Mouse (Mus musculus): ENCODE data around the gene Rab11fip2.

Rab11fip2 gene

DNA sequence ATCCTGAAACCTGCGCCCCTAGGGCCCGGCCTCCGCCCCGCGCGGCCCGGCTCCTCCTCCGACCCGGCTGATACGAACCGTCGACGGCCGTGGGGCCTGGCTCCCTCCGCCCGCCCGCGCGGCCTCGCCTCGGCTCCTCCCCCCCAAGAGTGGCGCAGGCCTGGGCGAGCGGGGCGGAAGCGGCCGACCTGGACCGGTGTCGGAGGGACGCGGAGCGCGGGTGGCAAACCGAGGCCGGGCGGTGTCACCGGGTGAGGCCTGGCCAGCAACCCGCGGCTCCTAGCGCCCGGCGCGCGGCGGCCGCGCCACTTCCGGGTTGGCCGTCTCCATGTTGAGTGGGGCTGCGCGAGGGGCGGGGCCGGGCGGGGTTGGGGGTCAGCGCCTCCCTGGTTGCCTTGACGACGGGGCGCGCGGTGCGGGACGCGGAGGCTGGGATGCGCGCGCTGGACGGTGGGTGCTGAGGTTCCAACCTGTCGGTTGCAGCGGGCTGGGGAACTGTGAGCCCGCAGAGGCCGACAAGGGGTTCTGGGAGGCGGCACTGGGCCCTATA lies at the start of gene Rab11fip2:
Gene Rab11fip2 (minus strand): TSS at position 333 of the 550 bp plus-strand sequence.
- DNase-seq, result peak; percentile 87

DNA sequence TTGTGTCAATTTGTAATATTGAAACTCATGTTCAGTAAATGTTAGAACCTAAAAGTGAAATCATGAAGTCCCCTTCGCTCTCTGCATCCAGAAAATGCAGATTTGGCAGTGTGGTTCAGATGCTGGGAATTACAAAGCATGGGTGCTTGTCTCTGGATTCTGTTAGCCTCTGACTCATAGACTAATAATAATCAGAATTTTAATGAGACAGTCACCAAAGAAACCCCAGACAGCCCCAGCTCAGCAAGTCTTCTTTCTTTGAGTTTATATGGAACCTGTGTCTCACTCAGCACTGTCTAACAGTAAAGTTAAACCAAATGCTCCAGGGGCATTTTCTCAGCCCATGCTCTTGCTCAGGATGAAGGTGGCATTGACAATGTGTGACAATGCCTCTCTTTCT lies 38.1 kb upstream of the Rab11fip2 start:
- DNase-seq, result no peak

DNA sequence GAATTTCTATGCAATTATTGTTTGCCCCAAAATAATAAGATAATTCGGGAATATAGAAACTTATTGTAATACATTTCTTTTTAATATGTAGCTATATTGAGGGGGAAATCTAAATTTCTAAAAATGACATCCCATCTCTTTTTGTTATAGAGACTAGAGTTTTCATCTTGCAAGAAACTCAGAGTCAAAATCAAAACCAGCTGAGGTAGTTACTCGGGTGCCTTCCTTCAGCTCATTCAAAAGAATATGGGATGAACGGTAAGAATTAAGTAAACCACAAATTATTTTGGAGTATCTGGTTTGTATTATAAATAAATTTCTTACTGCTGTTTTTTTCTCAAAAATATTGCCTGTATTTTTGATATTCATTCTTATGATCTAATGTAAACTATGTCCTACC lies 11.5 kb upstream of the Rab11fip2 start:
- no peak for DNase-seq

DNA sequence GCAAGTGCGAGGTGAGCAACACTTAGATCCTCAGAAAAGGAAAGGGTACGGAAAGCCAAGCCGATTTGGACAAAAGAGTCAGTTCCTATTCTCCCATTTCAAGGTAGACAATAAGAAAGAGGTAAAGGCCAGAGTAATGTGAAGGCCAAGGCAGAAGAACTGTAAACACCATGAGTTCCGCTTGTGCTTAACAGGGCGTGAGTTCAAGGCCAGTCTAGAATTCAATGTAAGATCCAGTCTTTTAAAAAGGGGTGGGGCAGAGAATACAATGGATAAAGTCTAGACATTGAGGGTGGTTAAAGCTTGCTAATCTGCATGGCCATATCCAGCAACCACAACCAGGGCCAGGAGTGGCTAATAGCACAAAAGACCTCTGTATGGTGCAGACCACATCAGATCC lies 6.3 kb upstream of the Rab11fip2 start:
- no peak for DNase-seq

DNA sequence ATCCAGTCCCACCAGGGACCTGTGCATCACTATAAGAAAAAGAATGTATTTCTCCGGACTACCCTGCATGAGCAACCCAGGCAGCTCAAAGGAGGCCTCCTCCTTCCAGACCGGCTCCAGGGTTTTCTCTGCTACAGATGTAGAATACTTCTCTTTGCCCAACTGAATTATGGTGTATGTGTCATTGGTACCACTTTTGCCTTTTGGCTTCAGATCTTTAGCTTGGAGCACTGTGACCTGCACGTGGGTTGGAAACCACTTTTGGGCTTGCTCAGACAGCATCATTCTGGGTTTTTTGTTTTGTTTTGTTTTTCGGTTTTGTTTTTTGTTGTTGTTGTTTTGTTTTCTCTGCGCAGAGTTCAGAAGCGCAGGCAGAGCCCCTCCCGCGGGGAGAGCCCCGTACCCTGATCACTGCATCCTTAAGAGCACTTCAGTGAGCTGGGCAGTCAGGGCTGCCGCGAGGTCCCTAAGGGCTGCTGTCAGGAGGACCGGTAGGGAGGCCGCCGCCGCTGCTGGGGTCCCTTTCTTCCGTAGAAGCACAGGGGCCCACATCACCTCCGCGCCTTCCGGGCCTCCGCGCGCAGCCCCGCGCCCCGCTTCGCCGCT lies 635 bp downstream of the Rab11fip2 start:
- no peak for DNase-seq

DNA sequence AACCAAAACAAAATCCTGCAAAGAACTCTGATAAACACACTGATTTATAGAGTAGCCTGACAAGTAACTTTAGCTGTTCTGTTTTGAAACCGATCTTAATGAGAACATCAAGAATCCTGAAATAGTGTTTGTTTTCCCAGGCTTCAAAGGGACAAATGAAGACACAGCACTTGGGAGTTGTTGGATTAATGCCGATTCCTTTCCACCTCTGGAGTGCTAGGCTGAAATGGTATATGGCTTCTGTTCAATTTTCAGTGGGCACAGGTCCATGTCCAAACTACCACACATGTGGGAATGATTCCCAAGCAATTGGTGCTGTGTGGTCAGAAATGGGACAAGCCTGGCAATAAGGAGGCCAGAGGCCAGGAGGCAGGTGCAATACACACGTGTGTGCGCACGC lies 3.7 kb downstream of the Rab11fip2 start:
- DNase-seq, result no peak

DNA sequence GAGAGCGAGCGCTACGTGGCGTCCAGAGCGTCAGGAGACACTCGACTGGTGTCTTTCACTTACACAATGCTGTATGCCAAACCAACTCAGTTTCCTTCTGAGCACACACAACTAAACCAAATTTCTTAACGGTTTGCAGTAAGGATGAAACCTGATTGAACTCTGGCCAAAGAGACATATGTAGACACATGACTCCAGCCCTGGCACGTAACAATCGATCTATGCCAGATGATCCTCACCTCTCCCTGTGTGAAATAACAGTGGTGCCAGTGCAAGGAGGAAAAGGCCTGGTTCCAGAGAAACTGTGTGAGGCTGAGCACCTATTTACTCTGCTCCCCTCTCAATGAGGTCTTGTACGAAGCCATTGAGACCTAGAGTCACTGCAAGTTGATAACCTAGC lies 11.4 kb downstream of the Rab11fip2 start:
- no peak for DNase-seq

DNA sequence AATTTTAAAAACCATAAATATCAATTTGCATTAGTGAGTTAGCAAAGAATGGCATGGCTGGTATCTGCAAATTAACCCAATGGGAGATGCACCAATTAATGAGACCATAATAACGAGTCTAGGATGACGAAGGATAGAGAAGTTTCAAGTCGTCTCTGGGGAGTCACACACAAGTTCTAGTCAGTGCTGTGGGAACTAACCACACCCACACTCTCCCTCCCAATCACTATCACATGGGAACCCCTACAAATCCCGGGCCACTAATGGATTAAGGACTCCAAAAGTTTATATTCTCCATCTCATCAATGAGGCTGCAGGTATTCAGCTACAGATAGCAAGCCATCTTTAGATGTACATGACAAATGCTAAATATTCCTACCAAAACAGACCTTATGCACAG lies 14.8 kb downstream of the Rab11fip2 start:
- DNase-seq, result no peak

DNA sequence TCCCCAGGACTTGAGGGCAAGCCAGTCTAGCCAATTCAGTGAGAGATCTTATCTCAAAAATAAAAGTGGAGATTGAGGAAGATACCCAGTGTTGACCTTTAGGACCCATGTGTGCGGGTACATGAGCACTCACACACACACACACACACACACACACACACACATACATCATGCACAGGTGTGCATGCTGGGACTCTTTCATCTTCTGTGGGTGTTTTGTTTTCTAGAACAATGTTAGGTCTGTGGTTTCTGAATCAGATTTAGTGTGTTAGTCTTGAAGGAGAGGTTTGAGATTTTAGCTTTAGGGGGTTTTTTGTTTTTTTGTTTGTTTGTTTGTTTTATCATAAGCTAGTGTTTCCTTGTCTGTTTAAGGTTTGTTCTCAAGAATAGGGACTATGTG lies 17.3 kb downstream of the Rab11fip2 start:
- DNase-seq, result no peak

DNA sequence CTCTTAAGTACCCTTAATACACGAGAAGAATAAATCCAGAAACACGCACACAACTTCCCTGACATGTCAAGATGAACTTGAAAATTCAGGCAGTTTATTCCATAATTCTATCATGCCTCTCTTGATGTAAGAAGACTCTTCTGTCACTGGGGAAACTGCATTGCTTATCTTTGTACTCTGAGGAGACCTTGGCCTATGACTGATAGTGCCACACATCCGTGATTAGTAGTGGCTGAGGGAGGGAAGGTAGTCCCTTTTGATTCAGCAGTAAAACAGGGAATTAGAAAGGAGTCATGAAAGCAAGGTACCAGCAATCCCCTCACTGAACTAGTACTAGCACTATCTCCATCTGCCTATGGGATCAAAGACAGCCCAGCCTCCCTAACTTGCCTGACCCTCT lies 22.6 kb downstream of the Rab11fip2 start:
- no peak for DNase-seq

DNA sequence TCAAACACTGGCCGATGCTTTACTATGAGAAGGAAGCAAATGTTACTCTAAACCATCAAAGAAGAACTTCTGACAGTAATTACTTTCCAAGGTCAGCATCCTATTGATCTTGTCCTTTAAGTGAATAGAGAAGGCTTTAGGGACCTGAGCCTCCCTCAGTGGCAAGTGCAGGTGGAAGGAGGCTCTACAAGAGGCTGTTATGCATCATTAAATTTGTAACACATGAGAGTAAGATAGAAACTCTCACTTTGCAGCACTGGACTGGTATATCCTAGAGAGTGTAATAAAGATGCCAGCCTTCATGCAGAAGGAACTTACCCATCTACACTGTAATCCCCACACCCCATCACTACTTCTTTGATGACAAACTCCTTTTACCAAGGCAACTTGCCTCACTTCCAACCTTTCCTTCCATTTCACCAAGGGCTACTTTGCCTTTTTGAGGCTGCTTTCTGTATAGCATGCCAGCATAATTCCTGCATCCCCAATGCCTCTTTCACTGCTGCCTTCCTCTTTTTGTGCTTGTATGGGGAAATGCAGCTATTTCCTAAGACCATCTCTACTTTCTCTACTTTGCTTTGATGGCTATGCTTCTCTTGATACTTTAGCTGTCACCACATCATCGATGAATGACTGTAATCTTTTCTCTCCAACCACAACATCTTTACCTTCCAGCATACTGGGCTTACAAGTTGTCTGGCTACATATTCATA lies 25.4 kb downstream of the Rab11fip2 start:
- no peak for DNase-seq

DNA sequence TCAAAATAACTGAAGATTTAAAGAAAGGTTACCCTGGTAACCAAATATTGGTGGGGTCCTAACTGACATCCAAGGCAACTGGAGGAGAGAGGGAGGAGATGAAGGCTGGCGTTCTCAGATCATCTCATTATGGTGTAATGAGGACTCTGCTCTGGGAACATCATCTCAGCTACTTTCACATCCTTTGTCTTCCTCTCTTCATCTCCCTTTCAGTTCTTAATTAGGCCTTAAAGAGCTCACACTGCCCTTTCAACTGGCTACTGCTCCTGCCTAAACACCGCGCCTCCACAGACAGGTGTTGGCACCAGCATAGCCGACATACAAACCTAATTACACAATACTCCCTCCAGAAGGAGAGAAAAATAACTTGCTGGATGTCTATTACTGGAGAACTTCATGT lies 31.9 kb downstream of the Rab11fip2 start:
- no peak for DNase-seq

DNA sequence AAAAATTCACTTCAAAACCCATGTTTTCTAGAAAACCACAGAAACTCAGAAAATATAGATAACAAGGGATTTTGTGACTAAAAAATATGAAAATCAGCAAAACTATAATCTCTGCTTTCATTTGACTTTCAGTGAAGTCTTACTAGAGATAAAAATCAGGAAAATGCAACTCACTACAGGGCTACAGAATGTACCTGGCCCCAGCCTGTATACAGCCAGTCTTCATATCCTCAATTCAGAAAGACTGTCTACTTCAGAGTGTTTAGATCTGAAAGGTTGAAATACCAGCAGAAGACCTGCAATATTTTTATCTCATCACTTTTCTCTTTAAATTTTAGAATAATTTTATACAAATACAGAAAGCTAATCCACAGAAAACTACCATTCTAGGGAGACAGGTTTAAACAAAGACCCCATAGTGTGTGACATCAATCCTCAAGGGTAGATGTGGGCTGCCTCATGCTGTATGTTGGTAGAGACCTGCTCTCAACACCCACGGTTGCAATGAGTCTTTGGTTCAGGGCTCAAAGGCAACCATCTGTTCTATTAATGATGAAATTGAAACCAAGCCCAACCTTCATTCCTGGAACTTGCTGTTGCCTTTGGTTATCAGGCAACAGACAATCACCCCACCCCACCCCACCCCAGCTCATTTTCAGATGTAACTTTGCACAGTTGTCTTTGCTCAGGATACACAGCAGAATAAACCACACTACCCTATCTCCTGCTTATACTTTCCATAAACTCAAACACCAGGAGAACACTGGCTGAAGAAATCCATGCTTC lies 38.0 kb downstream of the Rab11fip2 start:
- DNase-seq, result no peak

DNA sequence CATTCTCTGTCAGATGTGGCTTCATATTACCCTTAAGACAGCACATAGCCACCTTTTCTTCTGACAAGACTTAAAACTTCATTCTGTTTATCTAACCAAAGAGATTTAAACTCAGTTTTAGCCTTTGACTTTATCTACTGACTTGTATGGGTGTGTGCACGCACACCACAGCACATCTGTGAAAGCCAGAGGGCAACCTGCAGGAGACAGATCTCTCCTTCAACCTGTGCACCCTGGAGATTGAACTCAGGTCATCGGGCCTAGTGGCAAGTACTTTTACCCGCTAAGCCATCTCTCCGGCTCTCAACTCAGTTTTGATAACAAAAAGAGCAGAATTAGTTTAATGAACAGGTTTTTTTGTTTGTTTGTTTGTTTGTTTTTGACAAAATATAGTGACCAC lies 43.5 kb downstream of the Rab11fip2 start:
- DNase-seq, result no peak

DNA sequence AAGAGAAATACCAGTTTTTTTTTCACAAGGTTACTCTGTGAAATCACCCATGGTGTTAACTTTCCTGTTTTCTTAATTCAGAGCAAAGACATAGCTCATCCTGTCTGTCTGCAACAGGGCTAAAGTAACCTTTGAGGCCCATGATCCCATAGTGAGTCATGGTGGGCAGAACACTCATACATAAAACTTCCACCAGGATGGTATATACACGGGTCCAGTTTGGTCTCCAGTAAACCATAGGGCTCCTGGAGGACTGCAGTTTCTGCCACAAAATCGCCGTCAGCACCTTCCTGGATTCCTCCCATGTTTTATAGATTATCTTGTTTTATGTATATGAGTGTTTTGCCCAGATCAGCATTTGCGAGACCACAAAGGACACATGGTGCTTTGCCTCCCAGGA lies 45.2 kb downstream of the Rab11fip2 start:
- no peak for DNase-seq

DNA sequence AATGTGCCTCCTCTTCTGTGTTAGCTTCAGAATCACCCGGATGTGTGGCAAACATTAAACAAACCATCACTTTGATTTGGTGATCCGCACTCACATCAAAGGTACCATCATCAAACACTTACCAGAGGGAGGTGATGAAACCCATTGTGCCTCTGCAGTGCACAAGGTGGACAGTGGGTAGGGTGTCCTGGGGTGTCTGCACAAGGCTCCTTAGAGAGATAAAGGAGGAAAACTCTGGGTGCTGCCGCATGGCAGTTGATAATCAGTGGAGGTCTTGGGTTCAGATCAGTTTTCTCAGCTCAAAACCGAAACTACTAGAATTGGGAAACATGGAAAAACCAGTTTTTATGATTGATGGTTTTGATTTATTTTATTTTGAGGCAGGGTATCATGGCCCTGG lies 54.1 kb downstream of the Rab11fip2 start:
- no peak for DNase-seq

DNA sequence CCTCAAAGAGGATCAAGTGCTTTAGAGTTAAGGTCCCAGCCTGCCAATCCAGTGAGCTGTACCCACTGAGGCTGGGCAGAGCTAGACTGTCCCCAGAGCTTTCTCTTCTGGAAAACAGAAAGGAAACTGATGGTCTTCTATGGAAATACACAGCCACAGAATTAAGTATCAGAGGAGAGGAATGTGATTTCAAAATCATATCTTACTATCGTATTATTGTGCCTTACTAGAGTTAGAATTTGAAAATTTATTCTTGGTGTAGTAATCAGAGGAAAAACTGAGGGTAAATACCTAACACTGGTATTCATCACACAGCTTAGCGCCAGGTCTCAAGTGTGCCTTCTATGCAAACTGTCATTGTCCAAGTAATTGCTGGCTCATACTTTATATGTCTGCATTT lies 54.6 kb downstream of the Rab11fip2 start:
- DNase-seq, result no peak

DNA sequence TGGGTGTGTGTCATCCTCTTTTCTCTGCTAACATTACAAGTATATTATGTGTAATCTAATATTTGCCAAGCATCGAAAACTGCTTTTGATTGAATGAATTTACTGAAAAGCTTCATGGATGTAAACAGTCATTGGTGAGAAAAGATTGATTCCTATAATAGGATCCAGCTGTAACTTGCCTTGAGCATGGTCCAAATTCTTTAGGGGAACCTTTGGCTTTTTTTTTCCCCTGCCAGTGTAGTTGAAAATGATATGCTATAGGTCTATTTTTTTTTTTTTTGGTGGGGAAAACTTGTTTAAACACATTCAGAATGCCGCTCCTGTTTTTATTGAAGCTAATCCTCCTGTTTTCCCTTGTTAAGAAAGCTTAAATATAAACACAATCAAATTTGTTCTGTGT lies 55.6 kb downstream of the Rab11fip2 start:
- no peak for DNase-seq

DNA sequence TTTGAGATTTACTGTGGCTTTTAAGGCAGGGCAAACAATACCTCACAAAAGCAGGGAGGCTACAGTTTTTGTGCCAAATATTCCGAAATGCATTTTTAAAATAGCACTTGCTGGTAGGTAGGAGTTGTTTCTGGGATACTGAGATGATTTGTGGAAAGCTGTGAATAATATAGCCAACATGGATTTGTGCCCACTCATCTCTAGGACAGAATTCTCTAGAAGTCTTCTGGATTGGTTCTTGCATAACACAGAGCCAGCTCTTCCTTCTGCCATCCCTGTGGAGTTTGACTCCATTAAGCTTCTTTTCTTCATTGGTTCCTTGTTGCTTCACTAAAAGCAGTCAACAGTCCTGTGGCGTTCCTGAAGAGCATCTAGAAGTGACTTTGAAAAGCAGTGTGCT lies 58.2 kb downstream of the Rab11fip2 start:
- no peak for DNase-seq

DNA sequence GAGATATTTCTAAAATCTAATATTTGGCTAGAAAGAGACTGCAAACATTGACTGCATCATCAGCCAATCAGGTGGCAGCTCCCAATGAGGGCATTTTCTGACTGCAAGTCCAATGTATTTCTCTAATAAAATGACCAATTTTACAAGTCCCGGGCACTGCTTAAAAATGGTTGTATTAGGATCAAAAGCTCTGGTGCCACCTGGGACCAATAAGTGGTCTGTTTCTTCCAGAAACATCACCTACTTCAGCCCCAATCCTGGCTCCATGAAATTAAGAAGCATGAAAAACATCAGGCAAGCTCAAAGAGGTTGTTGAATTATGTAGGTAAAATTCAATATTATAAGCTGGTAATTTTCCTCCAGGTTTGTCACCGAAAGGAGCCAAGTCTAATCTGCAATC lies 66.2 kb downstream of the Rab11fip2 start:
- DNase-seq, result no peak

DNA sequence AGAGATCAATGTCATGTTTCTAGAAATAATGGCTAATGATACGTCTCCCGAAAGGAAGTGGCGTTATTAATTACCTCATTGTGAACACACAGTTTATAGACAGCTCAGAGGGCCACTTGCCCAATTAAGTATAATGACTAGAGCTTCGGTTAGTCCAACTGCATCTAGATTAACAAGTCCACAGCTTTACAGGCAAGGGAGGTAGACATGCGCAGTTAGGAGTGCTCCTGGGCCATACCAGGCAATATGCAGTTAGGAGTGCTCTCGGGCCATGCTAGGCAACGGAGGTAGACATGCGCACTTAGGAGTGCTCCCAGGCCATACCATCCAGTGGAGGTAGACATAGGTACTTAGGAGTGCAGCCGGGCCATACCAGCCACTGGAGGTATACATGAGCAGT lies 76.8 kb downstream of the Rab11fip2 start:
- DNase-seq, result no peak

DNA sequence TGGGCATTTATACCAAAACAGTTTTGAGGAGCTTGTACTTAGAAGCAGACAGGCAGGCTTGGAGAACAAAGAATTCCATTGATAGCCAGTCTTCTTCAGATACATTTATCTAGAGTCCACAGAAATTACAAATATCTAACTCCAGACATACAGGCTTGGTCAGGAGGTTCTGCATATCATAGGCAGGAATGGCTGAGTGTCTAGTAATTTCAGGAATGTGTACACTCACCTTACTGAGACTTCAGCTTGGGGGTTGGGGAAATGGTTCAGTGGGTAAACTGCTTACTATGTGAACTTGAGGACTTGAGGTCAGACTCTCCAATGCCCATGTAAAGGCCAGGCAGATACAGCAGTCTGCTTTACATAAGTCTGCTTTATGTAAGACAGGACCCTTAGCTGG lies 81.0 kb downstream of the Rab11fip2 start:
- DNase-seq, result no peak

DNA sequence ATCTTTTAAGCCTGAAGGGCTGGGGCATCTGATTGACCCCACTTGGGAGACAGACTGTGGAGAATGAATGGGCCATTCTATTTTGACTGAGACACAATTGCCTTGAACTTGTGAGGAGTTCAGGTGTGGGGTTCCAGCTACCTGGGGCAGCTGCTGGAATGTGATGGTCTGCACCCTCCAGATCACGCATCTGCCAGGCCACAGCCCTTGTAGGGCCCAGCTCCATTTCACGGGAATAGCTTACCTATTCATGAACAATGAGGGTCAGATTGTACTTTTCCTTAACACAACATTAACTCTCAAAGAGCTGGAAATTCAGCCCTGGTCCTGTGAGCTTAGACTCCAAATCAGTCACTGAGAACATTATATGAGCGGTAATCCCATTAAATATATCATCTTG lies 82.7 kb downstream of the Rab11fip2 start:
- no peak for DNase-seq

DNA sequence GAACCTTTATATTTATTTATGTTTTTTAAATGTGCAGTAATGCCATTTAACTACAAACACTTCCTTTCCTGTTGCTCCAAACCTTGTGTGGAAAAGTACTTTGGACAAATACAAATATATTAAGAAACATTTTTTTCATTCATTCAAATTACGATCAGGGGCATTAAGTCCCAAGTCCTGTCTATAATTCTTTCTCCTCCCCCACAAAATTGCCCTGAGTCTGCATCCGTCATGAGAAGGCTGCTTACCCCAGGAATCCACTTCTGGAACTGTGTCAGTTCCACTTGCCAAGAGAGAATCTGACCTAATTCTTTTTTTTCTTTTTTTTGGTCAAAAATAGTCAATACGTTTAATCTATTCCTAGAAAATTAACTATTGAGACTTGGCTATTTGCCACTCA lies 90.4 kb downstream of the Rab11fip2 start:
- DNase-seq, result no peak
